Mouse (Mus musculus) forebrain, embryonic 15.5 days (tissue): ENCODE results near the gene Clca3a2. TPM values are rescaled to one million over a fixed set of nuclear protein-coding genes. Genes with fewer than 3 reads are reported as not detected.

Experiments used
- polyA plus RNA-seq: library from polyadenylated mRNA; unstranded; fragments of >200 nt; fragmentation: Nextera tagmentation; extraction: Ambion mirVana; gene quantifications from 2 replicates; pipeline ENCODE4 v1.2.1, GENCODE M21; 2015

Clca3a2 gene
- polyA plus RNA-seq, 1 experiment from 2014 or later: not detected

Other genes starting within 250 kb of the Clca3a2 start
- gene Hs2st1, start 249.3 kb downstream of the Clca3a2 start, polyA plus RNA-seq: 19.7 and 21.5 TPM in 2 replicates
- gene Selenof, start 249.2 kb downstream of the Clca3a2 start, polyA plus RNA-seq: 528 and 529 TPM in 2 replicates
- gene Sh3glb1, start 99.2 kb downstream of the Clca3a2 start, polyA plus RNA-seq: 92.1 and 96.7 TPM in 2 replicates
- gene Clca3a1, start 58.5 kb downstream of the Clca3a2 start, polyA plus RNA-seq: 0.34 and 0.59 TPM in 2 replicates
- gene Clca3b, start 29.9 kb upstream of the Clca3a2 start, polyA plus RNA-seq: not detected in 2 replicates
- gene Clca4b, start 113.0 kb upstream of the Clca3a2 start, polyA plus RNA-seq: not detected in 2 replicates
- not detected in 2 replicates for gene Clca4a, start 155.6 kb upstream of the Clca3a2 start, polyA plus RNA-seq
- gene Clca1, start 213.3 kb upstream of the Clca3a2 start, polyA plus RNA-seq: not detected in 2 replicates